Mouse (Mus musculus): ENCODE results near the gene Tbc1d13. TPM values are rescaled to one million over a fixed set of nuclear protein-coding genes. Genes with fewer than 3 reads are reported as not detected.

Gene Tbc1d13
- total and polyA plus RNA-seq, 2 experiments from 2014 or later = 8.3 to 135 TPM

GRCm38 (mm10) chr2:30111500-30111899, 22.0 kb upstream of the Tbc1d13 start:
- Histone ChIP-seq H3K27ac (ENCODE audit: low read depth, low read length) (no peak overlapping the region), H3K4me2 (ENCODE audit: low read depth) (no peak overlapping the region), H3K27me3 (ENCODE audit: insufficient read depth, low read length) (no peaks in the 10 kb centered on the region), H3K9me3 (ENCODE audit: low read length) (no peaks in the 10 kb centered on the region), H3K4me1 (ENCODE audit: insufficient read depth) (no peaks in the 10 kb centered on the region), H3K9ac (no peak overlapping the region), H3K36me3 (ENCODE audit: insufficient read depth) (peaks cover 60% of the 10 kb centered on the region), H3K4me3 (ENCODE audit: low read depth, low read length) (no peak overlapping the region)
- ATAC-seq (no peak), DNase-seq (no peak)
- 95% methylated on average over 2 of the region's 2 CpGs for WGBS
- no peak for TF ChIP-seq CTCF (IDR thresholded peaks at IDR 0.05; ENCODE audit: low read depth)

GRCm38 (mm10) chr2:30112564-30112963, 21.0 kb upstream of the Tbc1d13 start:
- Histone ChIP-seq H3K27me3 (ENCODE audit: insufficient read depth, low read length) (no peaks in the 10 kb centered on the region), H3K4me1 (ENCODE audit: insufficient read depth) (no peaks in the 10 kb centered on the region), H3K4me2 (ENCODE audit: low read depth) (no peak overlapping the region), H3K9ac (no peak overlapping the region), H3K4me3 (ENCODE audit: low read depth, low read length) (no peak overlapping the region), H3K9me3 (ENCODE audit: low read length) (no peaks in the 10 kb centered on the region), H3K36me3 (ENCODE audit: insufficient read depth) (peaks cover 49% of the 10 kb centered on the region), H3K27ac (ENCODE audit: low read depth, low read length) (no peak overlapping the region)
- DNase-seq = no peak
- 91% methylated on average over 5 of the region's 5 CpGs for WGBS
- TF ChIP-seq CTCF (IDR thresholded peaks at IDR 0.05; ENCODE audit: low read depth) = no peak
- ATAC-seq = no peak

- 6% methylated on average over 6 of the region's 6 CpGs for WGBS
- Histone ChIP-seq H3K4me3 (ENCODE audit: low read depth, low read length) (no peak overlapping the region), H3K36me3 (ENCODE audit: insufficient read depth) (no peaks in the 10 kb centered on the region; the same call in none of the 2 replicates), H3K4me1 (ENCODE audit: insufficient read depth) (peaks cover 12% of the 10 kb centered on the region; the same call in 1 of the 2 replicates), H3K27me3 (ENCODE audit: insufficient read depth, low read length) (no peaks in the 10 kb centered on the region), H3K9me3 (ENCODE audit: low read length) (no peaks in the 10 kb centered on the region), H3K4me2 (ENCODE audit: low read depth) (0 out of 2 replicates have a peak overlapping the region, but pooled peaks have one; percentile 15), H3K27ac (ENCODE audit: low read depth, low read length) (peak overlapping the region; percentile 36), H3K9ac (no peak overlapping the region)
- no peak; the same call in 1 of the 2 replicates for TF ChIP-seq CTCF (IDR thresholded peaks at IDR 0.05; ENCODE audit: low read depth)
- peak; percentile 44 for DNase-seq
- ATAC-seq = peak; percentile 46
Observed at GRCm38 (mm10) chr2:30119641-30120051, 13.9 kb upstream of the Tbc1d13 start.

GRCm38 (mm10) chr2:30120269-30120668, 13.3 kb upstream of the Tbc1d13 start:
- peaks cover 12% of the 10 kb centered on the region; the same call in 1 of the 2 replicates for H3K4me1 ChIP-seq (ENCODE audit: insufficient read depth)
- TF ChIP-seq CTCF (IDR thresholded peaks at IDR 0.05; ENCODE audit: low read depth) = no peak
- no peak overlapping the region for H3K4me3 ChIP-seq (ENCODE audit: low read depth, low read length)
- H3K4me2 ChIP-seq (ENCODE audit: low read depth) = 0 out of 2 replicates have a peak overlapping the region, but pooled peaks have one; percentile 8
- H3K36me3 ChIP-seq (ENCODE audit: insufficient read depth) = no peaks in the 10 kb centered on the region; the same call in none of the 2 replicates
- no peaks in the 10 kb centered on the region for H3K27me3 ChIP-seq (ENCODE audit: insufficient read depth, low read length)
- H3K9me3 ChIP-seq (ENCODE audit: low read length) = no peaks in the 10 kb centered on the region
- 74% methylated on average over 4 of the region's 4 CpGs for WGBS
- H3K9ac ChIP-seq = no peak overlapping the region
- ATAC-seq = no peak
- DNase-seq = no peak
- peak overlapping the region; percentile 36; the same call in 1 of the 2 replicates for H3K27ac ChIP-seq (ENCODE audit: low read depth, low read length)

GRCm38 (mm10) chr2:30122766-30123165, 10.8 kb upstream of the Tbc1d13 start:
- Histone ChIP-seq H3K4me3 (ENCODE audit: low read depth, low read length) (no peak overlapping the region), H3K4me1 (ENCODE audit: insufficient read depth) (peaks cover 12% of the 10 kb centered on the region; the same call in 1 of the 2 replicates), H3K36me3 (ENCODE audit: insufficient read depth) (no peaks in the 10 kb centered on the region), H3K9ac (no peak overlapping the region), H3K27me3 (ENCODE audit: insufficient read depth, low read length) (no peaks in the 10 kb centered on the region), H3K4me2 (ENCODE audit: low read depth) (peak overlapping the region; percentile 86; the same call in 1 of the 2 replicates), H3K9me3 (ENCODE audit: low read length) (no peaks in the 10 kb centered on the region), H3K27ac (ENCODE audit: low read depth, low read length) (no peak overlapping the region)
- 88% methylated on average over 5 of the region's 5 CpGs for WGBS
- ATAC-seq (no peak), DNase-seq (no peak)
- TF ChIP-seq CTCF (IDR thresholded peaks at IDR 0.05; ENCODE audit: low read depth) = no peak

- Histone ChIP-seq H3K27me3 (ENCODE audit: insufficient read depth, low read length) (no peaks in the 10 kb centered on the region), H3K9me3 (ENCODE audit: low read length) (no peaks in the 10 kb centered on the region), H3K27ac (ENCODE audit: low read depth, low read length) (peak overlapping the region; percentile 91), H3K4me1 (ENCODE audit: insufficient read depth) (peaks cover 12% of the 10 kb centered on the region; the same call in 1 of the 2 replicates), H3K4me3 (ENCODE audit: low read depth, low read length) (peak overlapping the region; percentile 91), H3K4me2 (ENCODE audit: low read depth) (peak overlapping the region; percentile 86), H3K36me3 (ENCODE audit: insufficient read depth) (no peaks in the 10 kb centered on the region), H3K9ac (peak overlapping the region; percentile 91)
- no peak; the same call in 1 of the 2 replicates for TF ChIP-seq CTCF (IDR thresholded peaks at IDR 0.05; ENCODE audit: low read depth)
- peak; percentile 62 for ATAC-seq
- 2% methylated on average over 44 of the region's 44 CpGs for WGBS
- DNase-seq = no peak
Observed at GRCm38 (mm10) chr2:30123729-30124471, 9.6 kb upstream of the Tbc1d13 start.
